Mouse (Mus musculus): ENCODE results near the gene Rps6kl1. TPM values are rescaled to one million over a fixed set of nuclear protein-coding genes. Genes with fewer than 3 reads are reported as not detected.

Gene Rps6kl1
- polyA plus RNA-seq, 1 experiment: not detected

DNA sequence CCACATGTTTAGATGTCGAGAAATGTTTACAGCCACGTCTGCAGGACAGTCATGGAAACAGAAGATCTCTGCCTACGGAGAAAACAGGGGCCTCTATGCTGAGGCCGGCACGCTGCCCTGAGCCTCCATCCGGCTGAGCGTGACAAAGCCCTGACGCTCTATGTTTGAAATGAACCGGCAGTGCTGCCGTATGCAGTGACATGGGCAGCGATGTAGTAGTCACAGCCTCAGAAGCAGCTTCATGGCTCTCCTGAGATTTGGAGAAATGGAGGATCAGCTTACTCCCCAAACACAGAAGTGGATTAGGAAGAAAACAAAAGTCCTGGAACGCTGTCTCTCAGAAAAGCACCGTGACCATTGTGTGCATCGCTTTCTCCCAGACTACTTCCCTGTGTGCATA lies 50.1 kb downstream of the Rps6kl1 start:
- no peak overlapping the region for H3K4me3 ChIP-seq (ENCODE audit: insufficient read depth, low read length)
- H3K4me1 ChIP-seq (ENCODE audit: control insufficient read depth, insufficient read depth, low read length): no peaks in the 10 kb centered on the region
- TF ChIP-seq CTCF (IDR thresholded peaks at IDR 0.05; ENCODE audit: low read depth, low read length): no peak
- TF ChIP-seq POLR2A (IDR thresholded peaks at IDR 0.05; ENCODE audit: borderline replicate concordance, low read depth, low read length): no peak
- H3K27ac ChIP-seq (ENCODE audit: insufficient read depth, low read depth, low read length): no peak overlapping the region

DNA sequence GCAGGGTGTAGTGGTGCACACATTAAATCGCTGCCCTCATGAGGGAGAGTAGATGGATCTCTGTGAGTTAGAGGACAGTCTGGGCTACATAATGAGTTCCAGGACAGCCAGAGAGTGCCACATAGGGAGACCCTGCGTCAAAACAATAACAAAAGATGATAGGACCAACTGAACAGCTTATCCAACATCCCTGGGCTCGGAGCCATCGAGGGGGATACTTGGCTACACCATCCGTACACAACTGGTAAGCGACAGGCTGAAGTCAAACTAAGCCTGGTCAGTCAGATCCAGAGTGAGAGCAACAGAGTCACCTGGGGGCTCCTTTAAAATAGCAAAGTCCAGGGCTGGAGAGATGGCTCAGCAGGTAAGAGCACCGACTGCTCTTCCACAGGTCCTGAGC lies 55.2 kb downstream of the Rps6kl1 start:
- Histone ChIP-seq H3K27ac (ENCODE audit: insufficient read depth, low read depth, low read length) (no peak overlapping the region), H3K4me1 (ENCODE audit: control insufficient read depth, insufficient read depth, low read length) (peaks cover 10% of the 10 kb centered on the region), H3K4me3 (ENCODE audit: insufficient read depth, low read length) (no peak overlapping the region)
- TF ChIP-seq POLR2A (IDR thresholded peaks at IDR 0.05; ENCODE audit: borderline replicate concordance, low read depth, low read length) (no peak), CTCF (IDR thresholded peaks at IDR 0.05; ENCODE audit: low read depth, low read length) (no peak)

DNA sequence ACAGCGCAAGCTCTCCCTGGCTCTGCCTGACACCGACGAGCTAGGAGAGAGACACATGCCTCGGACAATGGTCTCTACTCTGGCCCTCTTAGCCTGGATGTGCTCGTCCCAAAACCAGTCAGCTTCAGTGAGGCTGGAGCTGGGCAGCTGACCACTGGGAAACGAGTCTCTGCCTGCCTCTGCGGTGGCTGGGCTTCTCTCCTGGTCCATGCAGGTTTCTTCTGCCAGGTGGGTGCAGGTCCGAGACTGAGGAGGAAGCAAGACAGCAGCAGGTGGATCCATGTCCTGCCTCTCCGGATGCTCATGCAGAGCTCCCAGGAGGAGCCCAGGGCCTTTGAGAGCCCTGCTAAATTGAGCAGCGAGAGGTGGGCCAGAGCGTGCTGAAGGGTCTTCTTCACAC lies 55.9 kb downstream of the Rps6kl1 start:
- no peak overlapping the region for H3K27ac ChIP-seq (ENCODE audit: insufficient read depth, low read depth, low read length)
- H3K4me1 ChIP-seq (ENCODE audit: control insufficient read depth, insufficient read depth, low read length): peaks cover 10% of the 10 kb centered on the region
- H3K4me3 ChIP-seq (ENCODE audit: insufficient read depth, low read length): no peak overlapping the region
- TF ChIP-seq CTCF (IDR thresholded peaks at IDR 0.05; ENCODE audit: low read depth, low read length) (no peak), POLR2A (IDR thresholded peaks at IDR 0.05; ENCODE audit: borderline replicate concordance, low read depth, low read length) (no peak)

DNA sequence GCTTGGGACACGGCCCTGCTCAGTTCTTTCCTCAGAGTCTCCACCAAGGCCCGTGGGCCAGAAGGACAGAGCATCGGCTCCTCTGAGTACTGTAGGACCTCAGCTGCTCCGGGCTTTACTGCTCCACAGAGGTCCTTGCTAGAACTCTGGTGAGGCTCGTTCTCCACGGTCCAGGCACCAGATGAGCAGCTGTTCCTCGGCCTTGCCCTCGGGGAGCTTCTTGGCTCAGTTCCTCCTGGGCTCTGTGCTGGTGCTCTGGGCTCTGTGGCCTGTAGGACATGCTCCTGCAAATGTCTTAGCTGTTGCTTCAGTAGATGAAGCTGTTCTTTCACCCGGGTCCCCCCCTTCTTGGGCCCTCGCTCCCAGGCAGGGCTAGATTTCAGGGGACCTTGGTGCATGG lies 56.4 kb downstream of the Rps6kl1 start:
- Histone ChIP-seq H3K4me1 (ENCODE audit: control insufficient read depth, insufficient read depth, low read length) (peaks cover 10% of the 10 kb centered on the region), H3K4me3 (ENCODE audit: insufficient read depth, low read length) (no peak overlapping the region), H3K27ac (ENCODE audit: insufficient read depth, low read depth, low read length) (no peak overlapping the region)
- no peak for TF ChIP-seq POLR2A (IDR thresholded peaks at IDR 0.05; ENCODE audit: borderline replicate concordance, low read depth, low read length)
- no peak for TF ChIP-seq CTCF (IDR thresholded peaks at IDR 0.05; ENCODE audit: low read depth, low read length)

DNA sequence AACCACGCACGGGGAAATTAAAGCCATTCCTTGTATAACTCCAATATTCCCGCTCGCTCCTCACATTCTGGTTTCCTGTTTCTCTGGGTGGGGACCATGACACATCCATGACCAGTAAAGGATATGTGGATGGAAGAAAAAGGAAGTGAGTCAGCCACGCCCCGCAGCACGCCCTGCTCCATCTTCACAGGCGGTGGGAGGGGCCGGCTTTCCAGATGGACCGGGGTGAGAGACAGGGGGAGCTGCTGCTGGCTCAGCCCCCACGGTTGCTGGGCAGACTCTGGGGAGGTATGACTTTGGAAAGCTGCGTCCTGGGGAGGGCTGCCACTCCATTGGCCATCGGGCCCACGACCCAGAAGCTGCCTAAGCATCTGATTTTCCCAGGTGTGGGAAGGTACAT lies 57.1 kb downstream of the Rps6kl1 start:
- no peak overlapping the region for H3K4me3 ChIP-seq (ENCODE audit: insufficient read depth, low read length)
- no peak overlapping the region for H3K27ac ChIP-seq (ENCODE audit: insufficient read depth, low read depth, low read length)
- TF ChIP-seq CTCF (IDR thresholded peaks at IDR 0.05; ENCODE audit: low read depth, low read length): no peak
- no peak for TF ChIP-seq POLR2A (IDR thresholded peaks at IDR 0.05; ENCODE audit: borderline replicate concordance, low read depth, low read length)
- H3K4me1 ChIP-seq (ENCODE audit: control insufficient read depth, insufficient read depth, low read length): peaks cover 10% of the 10 kb centered on the region

DNA sequence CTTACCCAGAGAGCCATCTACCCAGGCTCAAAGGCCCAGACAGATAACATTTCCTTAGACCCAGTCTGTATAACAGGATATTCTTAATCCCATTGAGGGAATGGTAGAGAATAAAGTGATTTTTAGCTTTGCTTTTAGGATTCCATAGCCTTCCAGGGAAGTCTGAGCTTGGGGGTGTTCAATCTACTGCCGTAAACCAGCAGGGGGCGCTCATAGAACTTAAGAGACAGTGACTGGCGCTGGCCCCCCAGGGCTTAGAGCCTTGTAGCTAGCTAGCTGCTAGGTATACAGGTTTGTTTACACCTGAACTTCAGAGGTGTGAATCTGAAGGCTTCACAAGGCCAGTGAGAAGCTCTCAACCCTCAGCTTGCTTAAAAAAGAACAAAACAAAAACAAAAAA lies 58.9 kb downstream of the Rps6kl1 start:
- no peak overlapping the region for H3K27ac ChIP-seq (ENCODE audit: insufficient read depth, low read depth, low read length)
- TF ChIP-seq CTCF (IDR thresholded peaks at IDR 0.05; ENCODE audit: low read depth, low read length): peak; percentile 86
- TF ChIP-seq POLR2A (IDR thresholded peaks at IDR 0.05; ENCODE audit: borderline replicate concordance, low read depth, low read length): no peak
- peaks cover 10% of the 10 kb centered on the region for H3K4me1 ChIP-seq (ENCODE audit: control insufficient read depth, insufficient read depth, low read length)
- no peak overlapping the region for H3K4me3 ChIP-seq (ENCODE audit: insufficient read depth, low read length)

DNA sequence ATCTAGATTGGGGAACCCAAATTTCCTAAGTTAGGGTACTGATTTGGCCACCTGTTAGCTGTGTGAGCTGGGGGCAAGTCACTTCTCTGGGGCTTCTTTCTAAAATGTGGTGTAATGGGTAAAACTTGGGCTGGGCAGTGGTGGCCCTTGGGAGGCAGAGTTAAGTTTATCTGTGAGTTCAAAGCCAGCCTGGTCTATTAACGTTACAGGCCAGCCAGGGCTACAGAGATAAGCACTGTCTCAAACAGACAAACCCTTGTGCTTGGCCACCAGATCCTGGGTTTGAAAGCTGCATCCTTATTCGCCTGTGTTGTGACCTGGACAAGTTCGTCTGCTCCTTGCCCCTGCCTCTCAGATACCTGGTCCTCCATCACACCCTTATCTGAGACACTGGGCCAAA lies 59.9 kb downstream of the Rps6kl1 start:
- H3K4me3 ChIP-seq (ENCODE audit: insufficient read depth, low read length): no peak overlapping the region
- H3K4me1 ChIP-seq (ENCODE audit: control insufficient read depth, insufficient read depth, low read length): peaks cover 10% of the 10 kb centered on the region
- no peak overlapping the region for H3K27ac ChIP-seq (ENCODE audit: insufficient read depth, low read depth, low read length)
- TF ChIP-seq CTCF (IDR thresholded peaks at IDR 0.05; ENCODE audit: low read depth, low read length) (no peak), POLR2A (IDR thresholded peaks at IDR 0.05; ENCODE audit: borderline replicate concordance, low read depth, low read length) (no peak)

DNA sequence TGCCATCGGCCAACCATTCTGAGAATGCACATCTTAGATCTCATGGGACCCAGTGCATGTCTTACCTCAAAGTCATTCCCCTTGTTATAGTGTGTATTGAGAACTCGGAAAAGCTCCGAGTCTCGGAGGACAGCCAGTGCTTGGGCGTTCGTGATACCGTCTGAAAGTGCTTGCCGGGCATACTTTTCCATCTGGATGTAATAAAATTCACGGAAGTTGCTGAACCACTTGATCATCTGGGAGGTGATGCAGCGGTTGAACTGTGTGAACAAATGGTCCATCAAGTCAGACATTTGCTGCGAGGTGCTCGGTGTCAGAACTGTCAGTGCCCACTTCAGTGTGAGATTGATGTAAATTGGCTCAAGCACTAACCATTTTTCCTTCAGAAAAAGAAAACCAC lies 63.2 kb downstream of the Rps6kl1 start:
- peaks cover 4% of the 10 kb centered on the region; the same call in 1 of the 2 replicates for H3K4me1 ChIP-seq (ENCODE audit: control insufficient read depth, insufficient read depth, low read length)
- TF ChIP-seq POLR2A (IDR thresholded peaks at IDR 0.05; ENCODE audit: borderline replicate concordance, low read depth, low read length) (no peak), CTCF (IDR thresholded peaks at IDR 0.05; ENCODE audit: low read depth, low read length) (no peak)
- H3K4me3 ChIP-seq (ENCODE audit: insufficient read depth, low read length): no peak overlapping the region
- H3K27ac ChIP-seq (ENCODE audit: insufficient read depth, low read depth, low read length): no peak overlapping the region

Other genes starting within 250 kb of the Rps6kl1 start
- gene Fcf1, start 180.4 kb downstream of the Rps6kl1 start, polyA plus RNA-seq (2012; ENCODE audit: insufficient read depth, insufficient read length, missing spikeins): 82.2 and 89.0 TPM in 2 replicates
- gene Arel1, start 180.4 kb downstream of the Rps6kl1 start, polyA plus RNA-seq (2012; ENCODE audit: insufficient read depth, insufficient read length, missing spikeins): 20.4 and 25.3 TPM in 2 replicates
- gene Ylpm1, start 154.9 kb downstream of the Rps6kl1 start, polyA plus RNA-seq (2012; ENCODE audit: insufficient read depth, insufficient read length, missing spikeins): 35.5 and 39.0 TPM in 2 replicates
- 1.4 and 3.1 TPM in 2 replicates for gene Prox2, start 40.5 kb downstream of the Rps6kl1 start, polyA plus RNA-seq (2012; ENCODE audit: insufficient read depth, insufficient read length, missing spikeins)
- gene Dlst, start 40.4 kb downstream of the Rps6kl1 start, polyA plus RNA-seq (2012; ENCODE audit: insufficient read depth, insufficient read length, missing spikeins): 86.0 and 92.0 TPM in 2 replicates
- 2.2 TPM in 2 replicates for gene Pgf, start 26.5 kb upstream of the Rps6kl1 start, polyA plus RNA-seq (2012; ENCODE audit: insufficient read depth, insufficient read length, missing spikeins)
- gene Eif2b2, start 68.2 kb upstream of the Rps6kl1 start, polyA plus RNA-seq (2012; ENCODE audit: insufficient read depth, insufficient read length, missing spikeins): 34.3 and 45.1 TPM in 2 replicates
- gene Mlh3, start 119.3 kb upstream of the Rps6kl1 start, polyA plus RNA-seq (2012; ENCODE audit: insufficient read depth, insufficient read length, missing spikeins): 7.0 and 8.1 TPM in 2 replicates
- 23.5 and 24.0 TPM in 2 replicates for gene Acyp1, start 137.2 kb upstream of the Rps6kl1 start, polyA plus RNA-seq (2012; ENCODE audit: insufficient read depth, insufficient read length, missing spikeins)
- not detected in 2 replicates for gene Zc2hc1c, start 137.3 kb upstream of the Rps6kl1 start, polyA plus RNA-seq (2012; ENCODE audit: insufficient read depth, insufficient read length, missing spikeins)
- 46.6 and 52.4 TPM in 2 replicates for gene Nek9, start 188.1 kb upstream of the Rps6kl1 start, polyA plus RNA-seq (2012; ENCODE audit: insufficient read depth, insufficient read length, missing spikeins)
- 291 and 303 TPM in 2 replicates for gene Tmed10, start 223.6 kb upstream of the Rps6kl1 start, polyA plus RNA-seq (2012; ENCODE audit: insufficient read depth, insufficient read length, missing spikeins)

All from bone marrow macrophage, adult 2 months (primary cell).